Mouse (Mus musculus) cerebellum, adult (tissue): Measurements from ENCODE around the gene Sema3g.

Experiments
- ATAC-seq: cut with Nextera tagmentation; 2 replicates; pipeline ENCODE4 v1.9.2; 2017; ENCODE audit warnings: mild to moderate bottlenecking, moderate library complexity, mixed read lengths; ENCODE audit not compliant: insufficient number of reproducible peaks, low FRiP score, low TSS enrichment

Sema3g gene

GRCm38 (mm10) chr14:31267649-31268048, 50.0 kb downstream of the Sema3g start:
- no peak for ATAC-seq

- no peak; the same call in 1 of the 2 replicates for ATAC-seq
These were observed 50.8 kb downstream of the Sema3g start for GRCm38 (mm10) chr14:31268301-31269001.

- ATAC-seq: no peak
These were observed 51.9 kb downstream of the Sema3g start for GRCm38 (mm10) chr14:31269456-31270100.

- no peak for ATAC-seq
These were observed 53.5 kb downstream of the Sema3g start for GRCm38 (mm10) chr14:31271121-31271520.

- peak; percentile 67 for ATAC-seq
These were observed 54.5 kb downstream of the Sema3g start for GRCm38 (mm10) chr14:31272164-31272563.
